Mouse (Mus musculus): ENCODE measurements around the gene Ddx28.
A peak's percentile ranks its signal among the peaks of the same experiment; 100 is the strongest.
"Not testable (repeated sequence)": the region's sequence is repeated elsewhere in the genome, so short reads cannot be mapped to it uniquely, and the experiment has no call there.

Ddx28 gene

DNA sequence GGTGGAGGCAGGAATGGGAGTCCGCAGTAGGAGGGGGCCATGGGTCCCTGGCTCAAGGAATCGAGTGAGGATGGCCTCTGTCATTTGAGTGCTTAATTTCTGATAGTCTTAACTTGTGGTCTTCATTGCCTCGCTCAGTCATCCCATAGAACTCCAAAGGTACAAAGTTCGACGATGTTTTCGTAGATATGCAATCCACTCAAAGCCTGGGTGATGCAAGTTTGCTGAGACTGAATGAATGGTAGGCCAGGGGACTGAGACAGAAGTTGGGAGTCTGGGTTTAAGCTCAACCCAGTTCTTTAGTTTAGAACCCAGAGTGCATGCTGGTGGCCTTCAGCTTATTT, at the start of gene Ddx28:
Gene Ddx28 (minus strand): TSS at position 240 of the 344 bp plus-strand sequence.
- DNase-seq: no peak

DNA sequence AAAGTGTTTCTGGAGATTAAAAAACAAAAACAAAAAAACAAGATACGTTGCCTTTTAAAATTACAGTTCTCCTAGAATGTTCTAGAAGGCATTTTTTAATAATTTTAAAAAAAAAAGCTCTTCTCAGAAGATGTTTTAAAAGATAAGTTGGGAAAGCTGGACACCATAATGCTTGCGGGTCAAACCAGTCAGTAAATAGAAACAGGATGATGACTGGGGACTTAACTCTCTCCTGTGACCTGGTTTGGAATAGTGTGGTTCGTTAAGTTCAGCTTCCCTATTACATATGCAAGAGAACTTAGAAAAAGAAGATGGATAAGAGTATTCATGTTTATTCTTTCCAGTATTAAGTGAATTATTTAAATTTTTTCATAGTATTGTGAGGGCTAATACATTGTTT, 48.8 kb upstream of the Ddx28 start:
- DNase-seq: no peak

DNA sequence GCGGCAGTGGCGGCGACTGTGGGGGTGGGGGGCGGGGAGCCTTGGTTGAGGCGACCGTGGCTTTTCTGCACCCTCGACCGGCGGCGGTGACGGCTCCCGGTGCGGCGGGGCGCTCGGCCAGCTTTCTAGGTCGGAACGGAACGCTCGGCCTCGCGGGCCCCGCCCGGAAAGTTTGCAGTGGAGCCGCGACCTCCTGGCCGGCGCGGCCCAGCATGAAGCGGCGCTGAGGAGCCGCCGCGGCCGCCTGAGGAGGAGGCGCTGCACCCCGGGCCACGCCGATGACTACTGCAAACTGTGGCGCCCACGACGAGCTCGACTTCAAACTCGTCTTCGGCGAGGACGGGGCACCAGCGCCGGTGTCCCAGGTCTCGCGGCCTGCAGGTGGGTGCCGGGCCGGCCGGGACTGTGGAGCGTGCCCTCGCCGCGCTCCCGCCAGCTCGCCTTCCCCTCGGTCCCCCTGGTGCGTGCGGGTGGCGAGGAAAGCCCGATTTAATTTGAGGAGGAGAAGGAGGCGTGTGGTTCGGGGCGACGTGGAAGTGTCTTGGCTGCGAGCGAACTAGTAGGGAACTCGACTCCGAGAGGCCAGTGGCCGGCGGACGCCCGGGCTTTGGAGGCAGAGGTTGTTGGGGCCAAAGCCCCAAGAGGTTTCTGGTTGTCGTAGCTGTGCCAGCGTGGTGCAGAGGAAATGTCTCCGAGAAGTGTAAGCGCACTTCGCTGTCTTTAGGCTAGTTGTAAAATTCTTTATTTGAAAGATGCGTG, 48.1 kb upstream of the Ddx28 start:
- DNase-seq: no peak

DNA sequence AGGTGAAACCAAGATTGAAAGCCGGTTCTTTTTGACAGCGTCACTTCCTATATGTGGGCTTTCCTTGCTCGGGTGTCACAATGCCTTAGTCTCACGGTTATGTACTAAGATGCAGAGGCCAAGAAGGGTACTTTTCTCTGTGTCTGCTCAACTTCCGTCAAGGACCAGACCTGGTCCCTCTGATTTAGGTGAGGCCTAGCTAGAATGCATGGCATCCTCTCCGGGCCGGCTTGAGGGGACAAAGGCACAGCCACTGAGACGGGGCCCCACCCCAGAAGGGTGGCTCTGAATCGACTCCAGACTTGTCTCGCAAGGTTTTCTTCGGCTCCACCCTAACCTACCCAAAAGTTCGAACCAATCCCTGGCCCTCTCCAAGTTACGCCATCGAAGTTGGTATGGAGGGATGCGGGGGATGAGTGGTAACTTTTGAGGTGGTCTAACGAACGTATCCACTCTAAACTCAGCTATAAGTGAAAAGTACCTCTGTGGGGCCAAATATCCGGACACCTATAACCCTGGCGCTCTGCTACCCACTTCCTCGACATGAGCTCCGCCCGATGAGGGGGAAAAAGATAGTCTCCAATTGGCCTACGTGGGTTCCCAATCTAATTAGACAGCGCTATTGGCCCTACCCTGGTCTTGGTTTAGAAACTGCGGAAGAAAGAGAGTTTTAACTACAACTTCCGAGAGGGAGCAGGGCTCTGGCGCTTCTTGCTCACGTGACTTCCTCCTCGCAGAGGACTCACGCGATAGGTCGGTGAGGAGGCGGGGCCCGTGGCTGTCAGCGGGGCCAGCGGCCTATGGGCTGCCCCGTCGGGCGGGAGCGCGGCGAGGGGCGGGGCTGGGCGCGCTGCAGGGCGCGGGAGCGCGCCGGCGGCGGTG, 47.3 kb upstream of the Ddx28 start, which contains the start of gene Nfatc3:
Gene Nfatc3 (plus strand): TSS at position 110 of the 882 bp plus-strand sequence.
- DNase-seq: peak; percentile 97

DNA sequence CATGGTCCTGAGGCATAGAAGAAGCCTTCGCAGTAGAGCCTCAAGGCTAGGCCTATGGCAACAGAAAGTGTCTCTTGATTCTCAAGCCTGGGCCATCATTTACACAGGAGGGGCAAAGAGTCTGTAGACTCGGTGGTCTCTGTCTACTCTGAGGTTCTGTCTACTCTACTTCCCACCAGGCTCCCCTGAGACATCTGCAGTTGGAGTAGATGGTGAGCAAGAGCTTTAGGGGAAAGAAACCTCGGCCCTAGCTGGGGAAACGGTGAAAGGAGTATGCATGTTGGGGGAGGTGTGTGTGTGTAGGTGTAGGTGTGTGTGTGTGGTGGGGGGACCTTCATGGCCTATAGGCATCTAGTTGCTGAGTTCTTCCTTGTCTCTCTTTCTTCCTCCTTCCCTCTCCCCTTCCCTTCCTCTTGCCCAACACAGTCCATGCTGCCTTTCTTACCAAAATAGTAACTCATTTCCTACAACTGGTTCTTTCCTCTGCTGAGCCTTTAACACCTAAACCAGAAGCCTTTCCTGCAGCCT, 44.8 kb upstream of the Ddx28 start:
- peak; percentile 26 for DNase-seq

DNA sequence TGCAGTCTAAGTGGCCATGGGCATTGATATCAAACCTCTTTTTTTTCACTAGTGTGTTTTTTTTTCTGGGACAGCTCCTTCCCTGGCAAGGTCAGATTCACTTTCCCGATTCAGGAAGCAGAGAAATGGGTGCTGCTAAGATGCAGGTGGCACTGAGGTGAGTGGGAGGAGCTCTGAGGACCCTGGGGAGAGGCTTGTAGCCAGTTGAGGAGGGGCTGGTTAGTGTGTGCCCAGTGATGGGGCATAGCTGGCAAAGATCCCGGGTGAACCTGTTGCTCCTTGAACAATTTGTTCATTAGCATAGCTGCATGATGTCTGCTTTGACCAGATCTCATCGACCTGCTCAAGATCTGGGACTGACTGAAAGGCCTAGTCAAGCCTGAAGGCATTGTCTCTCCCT, 43.4 kb upstream of the Ddx28 start:
- DNase-seq: peak; percentile 58

DNA sequence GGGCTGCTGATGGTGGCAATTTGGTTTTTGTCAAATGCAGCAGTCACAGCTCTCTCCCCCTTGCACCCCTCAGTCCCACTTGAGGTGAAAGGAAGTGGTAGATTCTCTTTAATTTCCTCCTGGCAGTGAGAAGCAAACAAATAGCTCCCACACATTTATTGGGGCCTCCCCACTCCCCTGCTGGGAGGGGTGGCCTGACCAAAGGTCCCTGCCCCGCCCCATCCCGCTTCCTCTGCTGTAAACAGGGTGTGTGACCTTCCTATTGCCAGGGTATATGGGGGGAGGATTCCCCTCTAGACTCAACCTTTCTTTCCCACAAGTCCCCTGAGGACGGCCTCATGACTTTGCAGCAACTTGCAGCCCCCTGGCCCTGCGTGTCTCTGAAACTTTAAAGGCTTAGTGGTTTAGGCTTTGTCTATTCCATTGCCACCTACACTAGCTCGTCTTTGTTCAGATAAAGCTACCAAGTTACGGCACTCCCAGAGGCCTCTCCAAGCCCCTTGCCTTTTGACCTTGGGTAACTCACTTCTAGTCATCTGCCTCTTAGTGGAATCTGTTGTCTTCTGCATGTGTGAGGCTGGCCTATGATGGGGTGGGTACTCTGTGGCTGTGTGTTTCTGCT, 42.6 kb upstream of the Ddx28 start:
- DNase-seq: peak; percentile 84

DNA sequence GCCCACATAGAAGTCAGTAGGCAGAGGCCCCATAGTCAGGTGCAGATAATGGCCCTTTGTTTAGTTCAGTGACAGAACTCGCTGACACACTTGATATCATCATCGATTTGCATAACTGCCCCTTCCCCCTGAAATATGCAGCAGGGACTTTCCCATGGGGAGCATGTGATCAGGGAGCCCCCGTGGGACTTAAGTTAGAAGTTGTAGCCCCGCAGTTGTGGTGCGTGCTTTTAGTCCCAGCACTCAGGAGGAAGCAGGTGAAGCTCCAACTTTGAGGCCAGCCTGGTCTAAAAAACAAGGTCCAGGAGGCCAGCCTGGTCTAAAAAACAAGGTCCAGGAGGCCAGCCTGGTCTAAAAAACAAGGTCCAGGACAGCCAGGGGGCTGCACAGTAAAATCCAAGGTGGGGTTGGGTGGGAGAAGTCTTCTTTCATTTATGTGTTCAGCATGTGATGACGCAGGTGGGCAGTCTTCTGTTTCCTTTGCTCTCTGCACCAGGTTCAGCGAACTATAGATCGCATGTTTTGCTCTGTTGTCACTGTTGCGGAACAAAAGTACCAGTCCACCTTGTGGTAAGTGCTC, 40.9 kb upstream of the Ddx28 start:
- peak; percentile 65 for DNase-seq

DNA sequence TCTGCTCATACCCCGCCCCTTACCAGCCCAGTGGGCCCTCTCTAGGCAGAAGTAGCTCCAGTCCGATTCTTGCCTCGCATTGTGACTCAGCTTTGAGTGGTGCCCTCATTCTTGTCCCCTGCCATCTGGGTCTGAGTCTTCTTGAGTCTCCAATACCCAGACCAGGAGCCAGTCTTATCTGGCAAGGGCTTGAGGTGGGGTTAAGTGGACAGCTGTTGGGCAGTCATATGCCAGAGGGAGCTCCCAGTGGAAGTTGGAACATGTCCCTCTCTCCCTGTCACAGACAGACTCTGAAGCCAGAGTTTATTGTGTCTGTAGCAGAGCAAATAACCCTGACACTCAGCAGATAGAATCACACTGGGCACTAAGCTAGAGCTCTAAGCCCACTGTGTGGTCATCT, 39.4 kb upstream of the Ddx28 start:
- DNase-seq: no peak

DNA sequence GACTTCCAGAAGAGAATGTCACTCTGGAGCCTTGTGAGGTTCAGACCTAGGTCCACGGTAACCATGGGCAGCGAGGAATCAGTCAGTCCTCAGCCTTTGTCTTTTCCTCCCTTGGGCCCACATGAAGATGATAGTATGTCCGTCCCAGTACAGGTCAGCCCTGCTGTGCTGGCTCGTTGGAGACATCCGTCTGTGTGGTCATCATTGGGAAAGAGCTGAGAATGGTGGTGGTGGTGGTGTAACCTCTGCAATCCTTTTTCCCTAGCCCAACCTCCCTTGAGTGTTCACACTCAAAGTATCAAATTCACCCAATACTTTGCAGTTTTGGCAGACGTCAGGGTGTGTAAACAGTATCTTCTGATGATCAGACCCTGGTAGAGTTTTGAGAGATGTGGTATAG, 38.2 kb upstream of the Ddx28 start:
- DNase-seq: no peak

DNA sequence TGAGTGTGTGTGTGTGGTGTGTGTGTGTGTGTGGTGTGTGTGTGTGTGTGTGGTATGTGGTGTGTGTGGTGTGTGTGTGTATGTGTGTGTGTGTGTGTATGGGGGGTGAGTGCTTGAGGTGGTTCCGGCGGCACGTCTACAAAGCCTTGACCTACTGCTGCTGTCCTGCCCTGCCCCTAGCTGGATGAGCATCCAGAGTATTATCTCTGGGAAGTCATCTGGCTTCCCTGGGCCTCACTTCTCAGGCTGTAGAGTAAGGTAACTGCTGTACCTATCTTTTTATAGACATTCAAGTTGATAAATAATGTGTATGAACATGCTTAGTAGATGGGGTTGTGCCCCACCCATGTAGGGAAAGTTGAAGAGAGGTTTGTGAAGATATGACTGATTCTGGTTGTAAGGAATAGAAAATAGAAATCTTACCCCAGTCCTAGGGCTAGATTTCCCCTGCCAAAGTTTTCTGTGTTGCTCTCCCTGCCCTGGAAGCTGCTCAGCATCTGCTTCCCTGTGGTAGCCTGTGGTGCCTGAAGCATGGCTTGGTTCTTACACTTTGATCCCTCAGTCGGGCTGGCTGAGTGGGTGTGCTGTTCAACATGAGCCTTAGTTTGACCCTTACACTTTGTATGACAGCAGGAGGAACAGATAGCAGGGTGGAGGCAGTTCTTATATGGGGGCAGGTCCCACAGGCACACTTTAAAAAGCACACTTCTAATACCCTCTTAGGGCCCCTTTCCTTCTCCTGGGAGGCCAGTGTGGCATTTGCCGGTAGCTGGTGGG, 36.4 kb upstream of the Ddx28 start:
- no peak for DNase-seq

DNA sequence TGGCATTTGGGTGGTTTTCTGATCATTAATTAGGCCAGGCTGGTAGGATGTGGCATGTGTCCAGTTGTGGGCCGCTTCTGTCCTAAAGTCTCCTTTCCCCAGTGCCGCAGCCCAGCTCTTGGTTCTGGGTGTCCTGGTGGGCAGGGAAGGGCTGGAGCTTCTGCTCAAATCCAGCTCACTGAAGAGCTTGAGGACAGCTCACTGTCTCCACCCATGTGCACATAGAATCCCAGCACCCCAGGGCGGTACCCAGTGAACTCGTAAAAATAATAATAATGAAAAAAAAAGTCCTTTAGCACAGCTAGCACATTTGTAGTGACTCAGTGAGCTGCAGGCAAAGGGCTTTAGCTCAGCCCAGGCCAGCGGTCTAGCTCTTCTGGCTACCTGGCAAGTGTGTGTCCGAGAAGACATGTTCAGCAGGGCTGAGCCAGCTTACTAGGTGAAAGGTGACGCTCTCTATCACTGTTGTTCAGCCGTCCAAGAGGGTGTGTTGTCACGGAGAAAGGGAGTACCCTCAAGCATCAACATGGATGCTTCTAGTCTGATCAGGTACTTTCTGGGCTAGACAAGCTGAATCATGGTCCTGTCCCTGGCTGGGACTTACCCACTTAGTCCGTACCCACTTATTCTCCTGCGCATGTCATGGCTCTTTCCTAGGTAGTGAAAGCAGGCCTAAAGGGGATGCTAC, 35.3 kb upstream of the Ddx28 start:
- no peak for DNase-seq

DNA sequence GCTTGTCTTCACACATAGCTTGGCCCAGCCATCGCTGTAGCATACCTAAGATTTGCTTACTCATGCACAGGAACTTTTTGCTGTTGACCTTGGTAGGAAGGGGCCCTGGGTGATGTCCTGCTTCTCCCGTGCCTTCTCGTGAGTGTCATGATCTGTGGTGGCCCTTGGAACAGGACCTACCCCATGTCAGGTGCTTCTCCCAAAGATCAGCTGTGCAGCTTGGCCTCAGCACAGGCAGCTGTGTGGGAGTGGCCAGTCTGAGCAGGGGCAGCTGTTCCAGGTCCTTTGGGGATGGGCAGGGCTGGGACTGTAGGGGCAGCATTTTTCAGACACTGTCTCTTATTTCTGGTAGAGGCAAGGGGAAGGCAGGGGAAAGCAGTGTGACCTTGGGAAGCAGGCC, 32.5 kb upstream of the Ddx28 start:
- DNase-seq: no peak

DNA sequence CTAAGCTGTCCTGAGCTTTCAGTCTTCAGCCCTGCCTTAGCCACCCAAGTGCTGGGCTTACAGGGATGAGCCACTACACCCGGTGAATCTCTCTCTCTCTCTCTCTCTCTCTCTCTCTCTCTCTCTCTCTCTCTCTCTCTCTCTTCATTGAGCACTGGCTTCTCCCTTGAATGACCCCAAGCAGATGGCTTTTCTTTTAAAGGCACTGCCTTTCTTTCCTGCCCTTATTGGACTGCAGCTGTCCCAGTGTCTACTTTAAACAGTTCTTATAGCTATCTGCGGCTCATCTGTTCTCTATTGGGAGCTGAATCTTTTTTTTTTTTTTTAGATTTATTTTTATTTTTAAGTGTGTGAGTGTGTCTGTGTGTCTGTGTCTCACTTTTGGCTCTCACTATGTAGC, 31.4 kb upstream of the Ddx28 start:
- no peak for DNase-seq

DNA sequence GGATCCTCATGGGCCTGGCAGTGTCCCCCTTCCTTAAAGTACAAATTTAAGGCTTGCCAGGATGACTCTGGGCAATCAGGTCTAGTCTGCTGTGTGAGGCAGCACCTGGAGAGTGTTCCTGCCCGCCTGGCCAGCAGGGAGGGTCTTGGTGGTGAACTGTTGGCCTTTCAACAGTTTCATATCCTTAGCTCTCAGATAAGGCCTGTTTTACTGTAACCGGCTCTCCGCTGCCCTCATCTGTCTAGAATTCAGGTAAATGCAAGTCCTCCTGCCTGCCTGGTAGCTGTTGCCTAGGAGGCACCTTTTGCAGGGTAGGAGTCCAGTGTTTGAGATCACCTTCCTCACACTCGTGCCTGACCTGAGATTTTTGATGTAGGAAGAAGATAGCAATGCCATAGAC, 28.5 kb upstream of the Ddx28 start:
- DNase-seq: peak; percentile 41

DNA sequence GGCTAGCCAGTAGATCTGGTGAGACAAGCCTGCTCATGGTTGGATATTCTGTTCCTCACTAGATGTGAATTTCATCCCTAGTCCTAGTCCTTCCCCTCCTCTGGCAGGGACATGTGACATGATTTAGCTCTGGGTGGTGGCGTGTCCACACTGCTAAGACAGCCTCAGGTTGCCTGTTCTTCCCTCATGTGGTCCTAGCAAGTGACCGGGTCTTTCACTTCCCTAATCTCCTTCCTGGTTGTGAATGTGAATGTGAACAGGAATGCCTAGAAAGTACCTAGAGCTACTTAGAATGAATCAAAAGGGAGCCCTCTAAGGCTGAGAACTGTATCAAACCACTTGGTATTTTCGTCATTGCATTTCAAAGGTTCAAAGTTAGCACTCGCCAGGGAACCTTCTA, 27.9 kb upstream of the Ddx28 start:
- no peak for DNase-seq

DNA sequence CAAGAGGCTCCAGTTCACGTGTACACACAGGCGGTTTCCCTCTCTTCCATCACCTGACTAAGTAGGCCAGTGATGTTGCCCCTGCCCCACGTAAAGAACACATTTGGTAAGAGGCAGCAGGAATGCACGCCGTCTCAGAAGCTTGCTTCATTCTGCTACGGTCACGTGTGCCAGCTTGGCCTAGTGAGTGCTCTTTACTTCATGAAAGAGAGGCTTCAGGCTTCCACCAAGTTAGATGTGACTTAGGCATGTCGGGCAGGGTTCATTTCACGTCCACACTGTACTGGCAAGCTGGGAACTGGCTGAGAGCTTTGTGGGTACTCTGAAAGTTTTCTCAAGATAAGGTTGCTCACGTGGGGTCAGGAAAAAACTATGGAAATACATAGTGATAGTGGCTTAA, 27.0 kb upstream of the Ddx28 start:
- DNase-seq: no peak

DNA sequence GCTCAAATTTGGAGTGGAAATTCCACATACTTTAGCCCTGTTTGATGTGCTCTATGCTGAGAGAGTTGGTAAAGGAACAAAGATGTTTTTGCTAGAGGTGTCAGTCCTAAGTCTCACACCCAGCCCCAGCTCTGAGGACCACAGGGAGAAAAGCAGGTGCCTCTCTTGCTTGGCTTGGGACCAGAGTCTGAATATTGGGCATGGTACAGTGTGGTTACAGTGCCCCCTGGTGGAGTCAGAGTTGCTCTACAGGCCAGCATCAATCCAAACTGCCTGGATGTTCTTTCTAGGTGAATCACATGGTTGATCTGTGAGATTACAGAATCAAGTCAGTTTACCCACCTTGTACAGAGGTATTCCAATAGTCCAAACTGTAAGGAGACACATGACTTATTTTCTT, 10.8 kb upstream of the Ddx28 start:
- peak; percentile 88 for DNase-seq

DNA sequence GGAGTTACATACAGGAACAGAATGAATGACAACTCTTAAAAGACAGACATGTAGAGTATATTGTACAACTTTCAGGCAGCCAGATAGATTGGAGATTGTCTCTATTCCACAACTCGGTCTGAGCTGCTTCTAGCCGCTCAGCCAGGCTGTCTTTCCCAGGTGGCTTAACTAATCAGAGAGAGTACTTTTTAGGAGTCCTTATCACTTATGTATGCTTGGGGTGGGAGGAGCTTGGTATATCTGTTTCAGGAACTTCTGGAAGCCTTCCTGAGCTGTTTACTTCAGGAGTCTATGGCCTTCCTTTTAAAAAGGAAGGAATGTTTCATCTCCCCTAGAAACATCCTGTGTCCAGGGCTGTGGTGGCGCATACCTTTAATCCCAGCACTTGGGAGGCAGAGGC, 6.4 kb upstream of the Ddx28 start:
- DNase-seq: no peak

DNA sequence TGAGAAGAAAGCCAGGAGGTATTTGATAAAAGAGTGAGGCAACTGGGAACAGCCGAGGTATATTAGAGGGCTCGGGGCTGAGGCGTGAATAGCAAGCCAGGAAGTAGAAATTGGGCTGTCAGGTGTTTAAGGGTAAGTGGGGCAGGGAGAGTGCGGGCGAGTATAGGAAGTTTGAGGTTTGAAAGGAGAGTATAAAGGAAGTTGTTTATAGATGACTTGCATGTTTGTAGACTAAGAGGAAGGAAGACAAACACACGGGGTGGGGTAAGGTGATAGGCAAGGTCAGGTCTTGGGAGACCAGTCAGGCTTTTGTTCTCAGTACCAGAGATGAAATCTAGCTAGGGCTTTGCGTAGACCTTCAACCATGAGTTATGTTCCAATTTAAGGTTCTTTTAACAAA, 5.4 kb upstream of the Ddx28 start:
- peak; percentile 57 for DNase-seq

DNA sequence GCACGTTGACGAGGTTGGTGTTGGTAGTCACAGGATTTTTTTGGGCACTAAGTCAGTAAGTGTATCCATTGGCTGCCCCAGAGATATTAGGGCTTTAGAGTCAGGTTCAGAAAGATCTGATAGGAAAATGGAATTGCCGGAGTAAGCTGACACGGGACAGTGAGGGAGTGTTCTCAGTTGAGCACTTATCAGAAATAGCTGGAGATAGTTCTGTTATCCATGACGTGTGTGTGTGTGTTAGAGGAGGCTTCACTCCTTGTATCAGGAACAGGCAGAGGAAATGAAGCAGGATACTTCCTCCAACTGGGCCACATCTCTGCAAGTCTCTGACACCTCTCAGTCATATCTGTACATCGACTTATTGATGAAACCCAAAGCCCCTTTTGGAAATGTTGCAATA, 4.6 kb upstream of the Ddx28 start:
- DNase-seq: no peak

DNA sequence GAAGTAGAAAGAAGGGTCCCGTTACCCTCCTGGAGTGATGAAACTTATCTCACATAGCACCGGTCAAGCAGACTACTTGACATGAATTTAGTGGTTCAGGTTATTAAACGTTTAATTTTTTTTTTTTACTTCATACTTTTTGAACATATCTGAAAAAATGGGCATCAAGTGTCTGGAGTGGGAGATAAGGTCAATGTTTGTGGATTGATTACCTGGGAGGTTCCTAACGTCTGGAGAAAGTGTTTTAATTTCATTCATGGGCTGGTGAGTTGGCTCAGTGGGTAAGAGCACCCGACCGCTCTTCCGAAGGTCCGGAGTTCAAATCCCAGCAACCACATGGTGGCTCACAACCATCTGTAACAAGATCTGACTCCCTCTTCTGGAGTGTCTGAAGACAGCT, 521 bp upstream of the Ddx28 start:
- not testable (repeated sequence) for DNase-seq

Measured in thymus, postnatal 25 days (tissue).